Mouse (Mus musculus) gastrocnemius, postnatal 10 days (tissue): ENCODE data around the gene Gm340. TPM values are rescaled to one million over a fixed set of nuclear protein-coding genes. Genes with fewer than 3 reads are reported as not detected.

Source experiments
- DNase-seq: peaks from one replicate; pipeline ENCODE4 v3.0.0; 2021; ENCODE audit warnings: mixed read lengths
- long read RNA-seq, 2 experiments: library from polyadenylated mRNA; stranded (forward); transcript quantifications; one replicate each; pipeline ENCODE4 v2.0.0; 2021
- total RNA-seq, 2 experiments: library from RNA; stranded (reverse); gene quantifications; 2 replicates each; pipeline ENCODE4 v1.2.3; 2021

Gene Gm340
- total RNA-seq, result 1 to 10 TPM; 7.7 to 9.8 TPM
- long read RNA-seq, experiment 1, result 0 reads
- long read RNA-seq, experiment 2, result 0 reads

DNA sequence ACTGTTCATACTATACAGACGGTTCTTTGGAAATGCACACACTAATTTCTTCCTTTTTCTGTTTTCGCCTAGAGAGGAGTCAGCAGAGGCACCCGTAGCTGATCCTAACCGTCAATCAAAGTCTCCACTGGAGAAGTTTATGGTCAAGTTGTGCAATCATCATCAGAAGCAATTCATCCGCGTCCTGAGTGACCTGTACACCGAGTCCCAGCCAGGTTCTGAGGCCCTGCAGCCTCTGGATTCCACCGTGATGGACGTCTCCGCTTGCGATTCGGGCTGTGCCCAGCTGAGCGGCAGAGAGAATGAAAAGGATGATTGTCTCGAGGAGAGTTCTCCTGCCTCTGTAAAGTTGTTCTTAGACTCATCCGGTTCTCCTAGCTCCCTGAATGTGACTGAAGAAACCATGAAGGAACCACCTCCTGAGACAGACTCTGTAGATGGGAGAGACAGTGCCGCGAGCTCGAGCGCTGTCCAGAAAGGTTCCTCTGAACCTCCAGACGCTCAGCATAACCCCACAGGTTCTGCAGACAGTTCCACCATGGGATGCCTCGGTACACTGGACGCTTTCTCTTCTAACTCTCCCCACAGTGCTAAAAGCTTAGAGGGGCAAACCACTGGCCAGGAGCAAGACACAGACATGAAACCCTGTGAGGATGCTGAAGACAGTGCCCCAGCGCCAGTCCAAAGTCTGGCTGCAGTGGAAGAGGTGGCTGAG, at the start of gene Gm340:
Gene Gm340 (plus strand): TSS at position 665 of the 715 bp plus-strand sequence.
- no peak for DNase-seq

DNA sequence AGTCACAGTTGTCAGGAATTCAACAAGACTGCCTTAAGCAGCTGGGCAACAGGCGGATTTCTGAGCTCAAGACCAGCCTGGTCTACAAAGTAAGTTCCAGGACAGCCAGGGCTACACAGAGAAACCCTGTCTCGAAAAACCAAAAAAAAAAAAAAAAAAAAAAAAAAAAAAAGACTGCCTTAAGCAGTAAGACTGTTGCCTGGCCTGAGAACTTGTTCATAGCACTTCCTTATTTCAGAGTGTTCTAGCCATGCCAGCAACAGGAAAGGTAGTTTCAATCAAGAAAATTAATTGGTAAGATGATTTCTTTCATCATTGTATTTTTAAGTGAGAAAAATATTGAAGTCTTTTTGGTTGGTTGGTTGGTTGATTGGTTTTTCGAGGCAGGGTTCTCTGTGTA, 48.1 kb upstream of the Gm340 start:
- no peak for DNase-seq

DNA sequence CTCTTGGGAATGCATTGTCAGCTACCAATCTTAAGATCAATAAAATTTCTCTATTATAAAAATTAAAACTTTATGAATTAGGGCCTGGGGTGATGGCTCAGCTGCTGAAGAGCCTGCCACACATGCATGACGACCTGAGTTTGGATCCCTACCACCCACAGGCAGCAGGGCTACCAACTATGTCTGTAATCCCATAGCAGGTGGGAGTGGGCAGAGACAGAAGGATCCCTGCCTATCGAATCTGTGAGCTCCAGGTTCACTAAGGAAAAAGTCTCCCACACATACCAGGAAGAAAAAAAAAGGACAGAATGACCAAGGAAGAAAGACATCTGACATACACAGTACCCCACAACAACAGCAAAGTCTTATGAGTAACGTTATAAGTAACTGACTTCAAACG, 25.2 kb upstream of the Gm340 start:
- DNase-seq, result no peak

DNA sequence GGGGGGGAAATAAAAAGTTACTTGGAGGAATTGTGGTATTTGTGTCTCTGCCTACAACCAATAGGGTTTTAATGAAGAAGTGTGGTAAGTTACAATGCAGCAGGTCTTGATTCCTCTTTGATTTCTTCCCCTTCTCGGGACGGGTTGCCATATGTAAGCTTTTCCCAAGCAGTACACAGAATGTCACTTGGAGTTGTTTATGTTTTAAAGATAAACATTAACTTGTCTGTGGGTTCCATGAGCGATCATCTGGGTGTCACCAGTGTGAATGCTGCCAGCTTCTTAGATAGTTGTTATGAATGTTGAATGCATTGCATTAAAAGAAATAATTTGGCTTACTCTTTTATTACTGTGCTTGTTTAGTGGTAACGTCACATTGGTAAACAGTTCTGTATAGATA, 24.7 kb upstream of the Gm340 start:
- no peak for DNase-seq

DNA sequence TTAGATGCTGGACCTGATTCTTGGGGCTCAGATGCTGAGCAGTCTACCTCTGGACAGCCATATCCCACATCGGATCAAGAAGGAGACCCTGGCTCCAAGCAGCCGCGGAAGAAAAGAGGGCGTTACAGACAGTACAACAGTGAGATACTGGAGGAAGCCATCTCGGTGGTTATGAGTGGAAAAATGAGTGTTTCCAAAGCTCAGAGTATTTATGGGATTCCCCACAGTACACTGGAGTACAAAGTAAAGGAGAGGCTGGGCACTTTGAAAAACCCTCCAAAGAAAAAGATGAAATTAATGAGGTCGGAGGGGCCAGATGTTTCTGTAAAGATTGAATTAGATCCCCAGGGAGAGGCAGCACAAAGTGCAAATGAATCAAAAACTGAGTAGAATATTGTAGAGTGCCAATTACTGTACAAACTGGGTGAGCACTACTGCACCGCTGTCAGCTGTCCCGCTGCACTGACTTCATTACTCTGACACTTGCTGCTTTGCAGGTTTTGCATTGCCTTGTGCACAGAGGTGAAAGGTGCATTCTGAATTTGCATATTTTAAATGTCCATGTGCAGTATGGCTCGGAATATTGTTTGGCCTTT, 23.2 kb upstream of the Gm340 start:
- DNase-seq, result no peak

DNA sequence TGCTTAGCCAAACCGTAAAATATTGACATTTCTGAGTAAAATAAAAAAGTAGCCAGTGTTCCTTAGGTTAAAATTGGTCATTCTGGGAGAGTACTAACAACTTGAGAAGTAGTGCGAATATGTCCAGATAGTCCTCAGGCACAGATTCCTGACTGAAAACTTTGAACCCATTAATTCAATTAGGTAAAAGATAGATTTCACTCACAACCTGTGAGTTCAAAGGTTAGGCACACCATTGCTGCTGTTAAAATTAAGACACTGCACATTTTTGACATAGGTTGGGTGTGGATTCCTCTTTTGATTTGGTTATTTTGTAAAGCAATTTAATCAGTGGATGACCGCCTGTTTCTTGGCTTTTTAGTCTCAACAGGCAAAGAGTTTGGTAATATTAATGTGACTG, 21.3 kb upstream of the Gm340 start:
- no peak for DNase-seq

DNA sequence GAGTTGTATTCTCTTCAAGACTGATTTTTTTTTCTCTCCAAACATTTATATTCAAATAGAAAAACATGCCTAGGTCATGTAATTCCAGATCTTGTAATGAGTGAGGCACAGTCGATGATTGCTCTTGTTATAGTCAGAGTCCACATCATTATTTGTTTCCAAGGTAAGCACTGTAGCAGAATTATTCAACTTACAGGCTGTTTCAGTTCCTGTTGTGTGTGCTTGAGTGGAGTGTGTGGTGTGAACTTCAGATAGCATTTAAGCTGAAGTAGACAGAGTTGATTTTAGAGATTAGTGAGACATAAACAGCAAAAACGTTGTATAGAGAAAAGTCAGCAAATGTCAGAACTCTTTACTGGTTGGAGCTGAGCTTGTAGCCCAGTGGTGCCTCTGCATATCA, 13.4 kb upstream of the Gm340 start:
- DNase-seq, result no peak

DNA sequence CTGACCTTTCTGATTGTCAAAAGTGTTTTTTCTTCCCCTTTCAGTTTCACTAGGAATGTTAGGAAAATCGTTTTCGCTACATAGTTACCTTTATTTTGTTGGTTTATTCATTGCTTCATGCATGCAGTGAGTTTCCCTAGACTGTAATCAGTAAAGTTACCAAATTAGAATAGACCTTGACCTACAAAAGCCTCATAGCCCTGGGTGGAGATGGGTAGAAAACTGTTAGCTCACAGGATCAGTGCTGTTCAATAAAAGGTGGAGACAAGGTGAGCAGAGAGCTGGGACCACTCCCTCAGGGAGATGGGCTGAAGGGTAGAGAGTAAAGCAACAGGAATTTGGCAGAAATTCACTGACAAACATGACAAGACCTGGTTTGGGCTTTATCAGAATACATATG, 8.5 kb upstream of the Gm340 start:
- no peak for DNase-seq

DNA sequence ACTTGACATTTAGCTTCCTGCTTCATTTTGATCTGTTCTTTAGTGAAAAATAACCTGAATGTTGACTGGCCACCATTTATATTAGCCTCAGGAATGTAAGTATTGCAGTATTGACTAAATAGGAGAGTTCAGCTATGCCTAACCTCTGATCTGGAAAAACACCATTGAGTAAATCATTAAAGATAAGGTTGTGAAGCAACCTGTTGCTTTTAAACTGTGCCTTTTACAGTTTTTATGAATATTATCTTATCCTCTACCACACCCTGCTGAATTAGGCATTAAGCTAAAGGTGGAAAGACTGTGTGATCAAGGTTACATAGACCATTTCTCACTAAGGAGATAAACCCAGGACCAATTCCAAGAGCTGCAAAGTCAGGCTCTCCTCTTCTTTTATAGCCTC, 4.6 kb upstream of the Gm340 start:
- DNase-seq, result no peak

DNA sequence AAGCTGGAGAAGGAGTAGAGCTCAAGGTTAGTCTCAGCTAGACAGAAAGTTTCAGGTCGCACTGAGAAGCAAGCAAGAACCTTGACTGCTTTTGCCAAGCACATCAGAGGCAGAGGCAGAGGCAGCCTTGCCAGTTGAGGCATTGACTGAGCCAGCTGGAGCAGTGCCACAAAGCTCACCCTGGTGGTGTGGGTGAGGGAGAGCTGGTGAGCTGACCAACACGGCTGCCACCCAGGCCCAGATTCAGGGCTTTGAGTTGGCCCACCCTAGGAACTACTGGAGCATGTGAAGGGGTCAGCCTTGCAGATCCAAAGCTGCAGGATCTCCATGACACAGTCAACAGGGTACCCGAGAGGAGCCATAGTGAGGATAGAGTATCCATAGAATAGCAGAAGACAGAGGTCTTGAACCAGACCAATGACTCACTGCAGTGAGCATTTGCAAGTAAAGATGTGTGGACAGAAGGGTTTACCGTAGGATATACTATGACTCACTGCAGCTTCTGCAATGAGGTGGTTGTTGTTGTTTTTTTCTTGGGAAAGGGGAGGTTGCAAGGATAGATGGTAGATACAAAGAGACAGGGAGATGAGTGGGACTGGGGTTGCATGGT, 2.8 kb upstream of the Gm340 start:
- peak; percentile 44 for DNase-seq

DNA sequence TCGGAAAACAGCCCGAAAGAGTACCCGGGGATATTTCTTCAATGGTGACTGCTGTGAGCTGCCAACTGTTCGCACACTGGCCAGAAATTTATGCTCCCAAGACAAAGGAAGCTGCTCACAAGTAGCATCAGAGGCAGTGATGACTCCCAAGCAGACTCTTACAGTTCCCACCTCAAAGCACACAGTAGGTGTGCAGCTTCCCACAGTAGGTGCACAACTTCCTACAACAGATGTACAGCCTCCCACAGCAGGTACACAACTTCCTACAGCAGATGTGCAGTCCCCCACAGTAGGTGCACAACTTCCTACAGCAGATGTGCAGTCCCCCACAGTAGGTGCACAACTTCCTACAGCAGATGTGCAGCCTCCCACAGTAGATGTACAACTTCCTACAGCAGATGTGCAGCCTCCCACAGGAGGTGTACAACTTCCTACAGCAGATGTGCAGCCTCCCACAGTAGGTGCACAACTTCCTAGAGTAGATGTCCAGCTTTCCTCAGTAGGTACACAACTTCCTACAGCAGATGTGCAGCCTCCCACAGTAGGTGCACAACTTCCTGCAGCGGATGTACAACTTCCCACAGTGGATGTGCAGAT, 846 bp downstream of the Gm340 start:
- DNase-seq, result no peak

DNA sequence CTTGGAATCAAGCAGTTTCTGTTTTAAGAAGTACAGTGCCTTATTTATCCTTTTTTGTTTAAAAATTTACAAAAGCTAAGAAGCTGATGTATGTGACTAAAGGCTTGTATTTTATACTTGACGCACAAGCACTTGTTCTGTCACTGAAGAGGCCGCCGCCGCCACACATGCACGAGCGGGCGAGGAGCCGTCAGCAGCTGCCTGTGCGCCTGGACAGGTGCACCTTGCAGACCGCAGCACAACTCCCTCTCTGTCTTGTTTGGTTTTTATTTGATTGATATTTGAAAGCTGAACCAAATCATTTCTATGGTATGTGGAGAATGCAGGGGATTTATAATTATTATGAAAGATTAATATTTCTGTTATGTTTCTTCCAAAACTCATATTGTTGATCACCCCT, 4.6 kb downstream of the Gm340 start:
- DNase-seq, result no peak

DNA sequence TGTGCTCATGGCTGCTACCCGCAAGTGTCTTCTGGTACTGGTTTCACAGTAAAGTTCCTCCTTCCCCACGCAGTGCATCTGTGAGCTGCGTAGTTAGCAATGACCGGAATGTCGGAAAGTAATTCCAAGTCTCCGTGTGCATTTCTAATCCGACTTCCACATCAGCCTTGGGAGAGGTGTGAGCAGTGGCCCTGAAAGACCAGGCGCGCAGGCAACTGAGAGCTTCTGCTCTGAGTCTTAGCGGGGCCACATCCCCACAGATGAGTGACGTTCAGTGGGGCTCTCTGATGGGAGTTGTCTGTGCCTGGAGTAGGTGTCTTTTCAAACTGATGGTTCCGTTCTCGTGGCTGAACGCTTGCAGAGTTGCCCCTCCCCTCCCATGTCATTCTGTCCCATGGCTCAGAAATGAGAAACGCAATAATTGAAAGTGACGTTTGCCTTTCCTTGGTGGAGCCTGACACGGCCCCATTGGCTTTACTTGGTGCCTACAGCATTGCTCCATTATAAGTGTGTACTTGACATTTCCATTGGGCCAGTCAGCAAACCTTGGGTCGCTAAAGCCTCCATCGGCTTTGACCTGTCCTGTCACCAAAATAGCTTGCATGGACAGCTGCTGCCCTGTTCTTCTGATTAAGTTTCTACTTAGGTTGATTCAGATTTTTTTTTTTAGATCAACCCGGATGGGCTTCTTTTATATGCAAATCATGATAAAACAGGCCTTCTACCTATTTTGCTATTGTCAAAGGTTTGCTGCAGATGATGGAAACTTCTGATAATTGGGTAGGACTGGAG, 5.5 kb downstream of the Gm340 start:
- DNase-seq, result no peak

DNA sequence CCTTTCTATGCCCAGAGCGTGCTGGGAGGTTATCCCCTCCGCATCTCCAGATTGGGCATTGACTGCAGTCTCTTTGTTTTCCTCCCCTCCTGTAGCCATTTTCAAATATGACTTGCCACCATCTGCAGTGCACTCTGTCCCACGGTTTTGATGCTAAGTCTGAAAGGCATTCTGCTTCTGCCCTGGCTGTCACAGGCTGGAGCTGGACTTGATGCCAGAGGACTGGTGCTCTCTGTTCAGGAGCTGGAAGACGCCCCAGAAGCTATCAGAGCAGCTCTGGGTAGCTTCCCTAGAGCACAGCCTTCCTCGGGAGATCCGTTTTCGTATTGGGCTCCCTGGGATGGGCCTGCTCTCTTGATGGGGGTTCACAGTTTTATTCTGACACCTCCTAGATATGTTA, 6.9 kb downstream of the Gm340 start:
- no peak for DNase-seq

DNA sequence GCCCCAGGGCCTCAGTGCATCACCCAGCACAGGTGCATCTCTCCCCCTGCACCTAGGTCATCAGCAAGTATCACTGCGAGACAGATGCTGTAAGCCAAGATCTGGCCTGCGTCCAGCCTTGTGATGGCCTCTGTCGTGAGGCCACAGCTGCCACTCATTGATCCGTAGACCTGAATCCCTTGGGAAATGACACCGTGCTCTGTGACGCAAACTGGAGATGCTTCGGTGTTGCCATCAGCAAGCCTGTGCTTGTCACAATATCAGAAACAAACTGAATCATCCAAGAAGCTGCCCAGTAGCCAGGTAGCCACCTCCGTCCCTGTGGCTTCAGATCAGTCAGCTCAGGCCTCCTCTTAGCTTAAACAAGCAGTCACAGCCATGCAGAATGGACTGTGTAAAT, 7.5 kb downstream of the Gm340 start:
- DNase-seq, result no peak

DNA sequence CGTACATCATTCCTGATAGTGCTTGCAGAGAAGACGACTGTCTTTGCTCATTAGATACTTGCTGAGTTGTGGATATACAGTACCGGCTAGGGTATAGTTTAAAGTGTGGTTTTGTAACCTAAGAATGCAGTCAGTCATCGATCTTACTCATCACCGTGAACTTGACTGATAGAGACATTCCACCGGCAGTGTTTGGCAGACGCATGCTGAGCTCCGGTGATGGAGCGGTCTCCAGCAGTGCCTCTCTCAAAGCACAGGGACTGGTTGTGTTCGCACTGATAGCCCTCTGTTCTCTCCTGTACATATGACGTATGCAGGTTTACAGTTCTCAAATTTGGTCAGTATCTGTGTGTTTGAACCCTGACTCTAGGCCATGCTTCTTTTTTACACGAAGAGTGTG, 9.6 kb downstream of the Gm340 start:
- DNase-seq, result no peak

DNA sequence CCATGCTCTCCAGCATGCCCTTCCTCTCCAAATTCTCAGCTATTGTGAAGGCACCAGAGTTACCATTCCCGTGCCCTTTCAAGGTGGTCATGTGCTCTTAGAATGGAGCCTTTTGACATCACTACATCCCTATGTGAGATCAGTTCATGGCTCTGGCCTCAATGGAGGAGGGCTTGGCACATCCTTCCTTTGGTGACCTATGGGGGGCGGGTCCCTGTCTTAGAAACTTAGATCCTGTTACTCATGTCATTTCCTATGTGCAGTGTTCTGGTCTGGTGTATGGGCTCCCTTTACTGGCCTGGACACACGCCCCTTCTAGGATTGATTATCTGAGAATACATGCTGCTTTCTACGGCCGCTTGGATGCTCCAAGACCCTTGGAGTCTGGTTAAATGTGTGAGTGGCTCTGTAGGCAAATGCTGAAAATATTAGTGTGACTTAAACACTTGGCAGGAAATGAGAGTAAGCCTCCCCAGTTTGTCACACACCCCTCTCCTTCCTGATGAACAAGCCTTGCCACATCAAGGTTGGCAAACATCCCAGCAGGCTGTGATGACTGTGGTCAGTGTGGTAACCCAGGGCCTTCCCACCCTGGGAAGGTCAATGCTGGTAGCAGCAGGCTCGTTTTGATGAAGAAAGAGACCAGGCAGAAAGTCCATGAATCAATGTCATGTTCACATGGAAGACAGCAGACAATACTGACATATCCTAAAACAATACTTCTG, 15.2 kb downstream of the Gm340 start:
- DNase-seq, result no peak

DNA sequence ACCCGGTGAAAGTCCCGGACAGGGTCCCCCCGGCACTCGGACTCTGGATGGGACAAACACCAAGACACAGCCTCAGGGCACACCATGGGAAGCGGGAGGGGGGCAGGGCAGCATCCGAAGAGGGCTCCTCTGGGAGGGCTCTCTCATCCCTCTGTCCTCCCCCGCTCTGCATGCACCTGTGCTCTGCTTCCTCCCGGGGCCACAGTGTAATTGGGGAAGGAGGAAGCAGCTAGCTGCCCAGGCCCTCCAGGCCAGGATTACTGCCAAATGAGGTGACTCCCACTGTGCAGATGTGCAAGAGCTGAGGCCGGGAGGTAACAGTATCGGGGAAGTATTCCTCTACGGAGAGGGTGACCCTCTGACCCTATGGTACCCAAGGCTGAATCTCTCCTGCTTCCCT, 18.5 kb downstream of the Gm340 start:
- no peak for DNase-seq

DNA sequence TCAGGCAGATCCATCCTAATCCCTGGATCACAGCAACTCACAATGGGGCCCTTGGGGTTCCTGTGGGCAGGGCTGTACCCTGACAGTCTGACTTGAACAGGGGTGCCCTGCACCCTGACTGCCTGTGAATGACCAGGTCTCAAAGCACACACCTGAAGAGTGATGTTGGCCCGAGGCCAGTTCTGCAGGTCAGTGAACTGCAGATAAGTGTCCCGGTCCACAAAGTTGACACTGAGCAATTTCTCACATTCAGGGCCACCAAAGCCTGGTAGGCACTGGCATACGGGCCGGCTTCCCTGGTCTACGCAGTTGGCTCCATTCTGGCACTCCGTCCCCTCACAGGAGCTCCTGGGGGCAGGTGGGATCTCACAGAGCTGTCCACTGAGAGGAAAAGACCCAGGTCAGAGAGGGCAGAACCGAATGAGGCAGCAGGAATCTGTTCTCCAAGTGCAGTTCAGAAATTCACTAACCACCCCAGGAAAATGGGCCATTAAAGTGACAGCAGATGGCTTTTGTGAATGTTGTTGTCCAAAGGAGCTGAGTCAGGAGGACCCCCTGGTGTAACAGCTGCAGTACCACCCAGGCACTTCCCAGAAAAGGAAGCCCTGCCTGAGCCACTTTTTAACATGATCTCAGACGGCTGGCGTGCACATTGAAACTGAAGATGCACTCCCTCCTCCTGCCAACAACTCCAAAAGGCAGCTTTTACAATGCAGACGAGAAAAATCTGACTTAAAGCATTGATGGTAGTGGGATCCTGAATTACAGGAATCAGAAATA, 24.2 kb downstream of the Gm340 start:
- DNase-seq, result no peak

DNA sequence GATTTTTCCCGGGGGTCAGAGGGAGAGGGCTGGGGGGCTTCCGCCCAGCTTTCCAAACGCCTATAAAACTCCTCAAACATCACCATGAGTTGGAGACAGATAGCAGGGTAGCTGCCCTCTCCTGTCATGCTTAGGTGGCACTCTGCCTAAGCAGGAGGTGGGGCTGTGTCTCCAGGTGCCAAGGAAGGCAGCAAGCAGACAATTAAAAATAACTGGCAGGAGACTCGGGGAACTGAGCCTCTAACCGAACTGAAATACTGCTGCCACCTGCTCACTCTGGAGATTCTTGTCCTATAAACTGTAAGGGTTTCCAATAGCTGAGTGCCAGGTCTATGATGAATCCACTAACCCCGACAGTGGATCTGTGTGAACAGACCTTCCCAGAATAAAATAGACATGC, 29.5 kb downstream of the Gm340 start:
- no peak for DNase-seq
